Mouse (Mus musculus) spleen, adult 10 weeks (tissue): ENCODE measurements around the gene Gm6351. TPM values are rescaled to one million over a fixed set of nuclear protein-coding genes. Genes with fewer than 3 reads are reported as not detected.

Source experiments
- polyA plus RNA-seq: library from polyadenylated mRNA; stranded (reverse); fragments of 350-450 nt; fragmentation: Illumina TruSeq; extraction: RNeasy Lipid Tissue Mini Kit (QIAGEN cat#74804); gene quantifications from one replicate; pipeline ENCODE4 v1.2.3, GENCODE M21; 2015; ENCODE audit warnings: low replicate concordance; ENCODE audit not compliant: insufficient read depth

Gm6351 gene
- polyA plus RNA-seq = not detected

DNA sequence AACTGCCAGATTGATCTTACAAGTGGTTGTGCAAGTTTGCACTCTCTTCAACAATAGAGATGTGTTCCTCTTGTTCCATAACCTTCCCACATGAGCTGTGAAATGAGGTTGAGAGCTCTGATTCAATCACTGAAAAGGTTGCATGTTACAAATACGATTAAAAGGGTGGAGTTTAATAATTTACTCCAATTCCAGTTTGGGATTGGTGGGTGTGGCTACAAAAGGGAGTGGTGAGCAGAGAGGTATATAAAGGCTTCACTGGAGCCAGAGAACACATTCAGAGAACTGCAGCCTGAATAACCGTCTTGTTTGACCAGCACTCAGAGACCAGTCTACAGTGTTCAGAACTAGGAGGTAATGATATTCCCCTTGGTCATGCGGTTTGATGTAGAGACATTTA lies at the start of gene Gm6351:
Gene Gm6351, plus strand, starts transcription at position 301 of the 400 bp plus-strand sequence.

DNA sequence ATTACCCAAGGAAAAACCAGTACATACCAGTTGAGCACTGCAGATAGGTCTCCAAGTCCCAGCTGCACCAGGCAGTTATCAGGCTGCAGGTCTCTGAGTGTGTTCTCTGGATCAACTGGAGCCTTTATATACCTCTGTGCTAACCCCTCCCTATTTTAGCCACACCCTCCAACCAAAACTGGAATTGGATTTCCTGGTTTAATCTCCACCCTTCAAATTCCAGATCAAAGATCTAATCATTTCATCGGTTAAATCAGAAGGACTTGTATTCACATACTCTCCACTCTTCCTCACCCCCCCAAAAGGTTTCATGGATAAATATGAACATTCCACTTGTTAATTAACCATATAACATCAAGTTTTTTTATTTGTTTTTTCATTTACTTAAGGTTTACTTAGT lies 5.7 kb upstream of the Gm6351 start, which contains the start of gene BC061212:
Gene BC061212, minus strand, starts transcription at position 101 of the 400 bp plus-strand sequence.

Other genes starting within 250 kb of the Gm6351 start
- gene Gm7792, start 232.6 kb upstream of the Gm6351 start, polyA plus RNA-seq = not detected
- not detected for gene Gm16429, start 147.3 kb upstream of the Gm6351 start, polyA plus RNA-seq
- gene BC061212, start 5.8 kb upstream of the Gm6351 start, polyA plus RNA-seq = not detected
- not detected for gene Gm3106, start 141.6 kb downstream of the Gm6351 start, polyA plus RNA-seq
- gene A430089I19Rik, start 230.4 kb downstream of the Gm6351 start, polyA plus RNA-seq = not detected
- not detected for gene Gm6502, start 238.1 kb downstream of the Gm6351 start, polyA plus RNA-seq